Mouse (Mus musculus) heart, embryonic 13.5 days (tissue): Measurements from ENCODE around the gene March6. TPM values are rescaled to one million over a fixed set of nuclear protein-coding genes. Genes with fewer than 3 reads are reported as not detected.

ENCODE experiments used
- ATAC-seq: fragments of 200-750 bp; cut with Nextera tagmentation; 2 replicates; pipeline ENCODE4 v1.8.0; 2017; ENCODE audit warnings: moderate TSS enrichment; ENCODE audit not compliant: insufficient number of reproducible peaks, low FRiP score, low TSS enrichment; ENCODE audit errors: extremely low read depth
- H3K27ac ChIP-seq: fragments of 300-500 bp; sonication (generic); replicated peaks from 2 replicates; pipeline ENCODE4 v1.5.1; 2015; ENCODE audit warnings: moderate library complexity, mild to moderate bottlenecking, inconsistent platforms
- H3K27me3 ChIP-seq: fragments of 300-500 bp; sonication (generic); replicated peaks from 2 replicates; pipeline ENCODE4 v1.6.1; 2015; ENCODE audit warnings: mild to moderate bottlenecking, inconsistent platforms
- H3K36me3 ChIP-seq: fragments of 300-500 bp; sonication (generic); 2 replicates; pipeline ENCODE4 v1.6.1; 2015; ENCODE audit warnings: mild to moderate bottlenecking, inconsistent platforms
- H3K4me1 ChIP-seq: fragments of 300-500 bp; sonication (generic); 2 replicates; pipeline ENCODE4 v1.6.1; 2015; ENCODE audit warnings: inconsistent platforms
- H3K4me2 ChIP-seq: fragments of 300-500 bp; sonication (generic); 2 replicates; pipeline ENCODE4 v1.6.1; 2015; ENCODE audit warnings: inconsistent platforms, mild to moderate bottlenecking, moderate library complexity
- H3K4me3 ChIP-seq: fragments of 300-500 bp; sonication (generic); 2 replicates; pipeline ENCODE4 v1.5.1; 2015; ENCODE audit warnings: moderate library complexity, mild to moderate bottlenecking, inconsistent platforms
- H3K9ac ChIP-seq: fragments of 300-500 bp; sonication (generic); 2 replicates; pipeline ENCODE4 v1.6.1; 2015; ENCODE audit warnings: inconsistent platforms, mild to moderate bottlenecking, moderate library complexity
- H3K9me3 ChIP-seq: fragments of 300-500 bp; sonication (generic); 2 replicates; pipeline ENCODE4 v1.6.1; 2016; ENCODE audit warnings: inconsistent platforms
- WGBS: fragments of 180-500 bp; shearing (Covaris S2); methylation state at CpG from one replicate; pipeline ENCODE4 v1.1.7; 2015; ENCODE audit warnings: mixed read lengths; 5-methylcytosine and 5-hydroxymethylcytosine counted together
- polyA plus RNA-seq: library from polyadenylated mRNA; unstranded; fragments of >200 nt; fragmentation: Nextera tagmentation; extraction: Ambion mirVana; gene quantifications from 2 replicates; pipeline ENCODE4 v1.2.1, GENCODE M21; 2015

March6 gene
- polyA plus RNA-seq, 1 experiment from 2014 or later: 23.9 TPM

DNA sequence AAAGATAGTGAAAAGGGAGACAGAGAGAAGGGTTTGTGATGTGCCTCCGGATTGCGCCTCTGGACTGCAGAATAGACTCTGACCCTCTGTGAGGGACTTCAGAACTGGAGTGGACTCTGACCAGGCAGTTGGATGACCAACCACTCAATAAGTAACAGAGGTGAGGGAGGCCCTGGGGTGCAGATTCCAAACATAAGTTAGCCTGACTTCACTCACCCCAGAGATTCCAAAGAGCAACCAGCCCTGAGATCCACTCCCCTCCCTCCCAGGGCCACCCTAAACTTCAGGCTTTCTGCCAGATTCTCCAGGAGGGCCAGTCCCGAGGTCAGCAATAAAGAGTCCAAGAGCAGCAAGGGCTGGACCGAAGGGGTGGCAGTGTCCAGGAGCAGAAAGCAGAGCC lies 123.4 kb downstream of the March6 start:
- Histone ChIP-seq H3K4me2 (no peak overlapping the region), H3K27me3 (no peaks in the 10 kb centered on the region), H3K9ac (no peak overlapping the region), H3K27ac (no peak overlapping the region), H3K4me1 (peaks cover 12% of the 10 kb centered on the region), H3K36me3 (no peaks in the 10 kb centered on the region), H3K4me3 (no peak overlapping the region), H3K9me3 (no peaks in the 10 kb centered on the region)
- ATAC-seq: no peak
- 65% methylated on average over 4 of the region's 4 CpGs for WGBS

DNA sequence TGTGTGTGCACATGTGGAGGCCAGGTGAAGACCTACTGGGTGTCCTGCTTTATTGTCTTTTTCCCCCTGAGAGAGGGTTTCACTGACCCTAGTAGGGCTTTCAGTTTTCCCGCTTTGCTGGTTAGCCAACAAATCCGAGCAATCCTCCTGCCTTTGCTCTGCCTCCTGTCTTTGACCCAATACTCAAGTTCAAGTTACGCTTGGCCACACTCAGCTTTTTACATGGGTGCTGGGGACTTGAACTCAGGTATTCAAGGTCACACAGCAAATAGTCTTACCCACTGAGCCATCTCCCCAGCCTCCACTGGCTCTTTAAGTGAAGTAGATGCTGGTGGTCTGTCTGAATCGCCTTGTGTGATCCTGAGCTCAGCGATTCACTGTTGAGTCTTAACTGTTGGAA lies 124.0 kb downstream of the March6 start:
- H3K4me2 ChIP-seq: no peak overlapping the region
- no peaks in the 10 kb centered on the region for H3K36me3 ChIP-seq
- H3K9ac ChIP-seq: no peak overlapping the region
- 81% methylated on average over 5 of the region's 5 CpGs for WGBS
- no peak overlapping the region for H3K27ac ChIP-seq
- ATAC-seq: no peak
- H3K27me3 ChIP-seq: no peaks in the 10 kb centered on the region
- H3K4me1 ChIP-seq: peaks cover 12% of the 10 kb centered on the region
- no peak overlapping the region for H3K4me3 ChIP-seq
- H3K9me3 ChIP-seq: no peaks in the 10 kb centered on the region

Other genes starting within 250 kb of the March6 start
- 1.8 and 2.1 TPM in 2 replicates for gene Ankrd33b, start 163.3 kb downstream of the March6 start, polyA plus RNA-seq
- gene Ropn1l, start 77.3 kb downstream of the March6 start, polyA plus RNA-seq: 1.7 and 2.0 TPM in 2 replicates
- gene Cmbl, start 34.3 kb upstream of the March6 start, polyA plus RNA-seq: 9.2 TPM in 2 replicates
- gene Cct5, start 70.8 kb upstream of the March6 start, polyA plus RNA-seq: 362 and 387 TPM in 2 replicates
- gene Fam173b, start 70.8 kb upstream of the March6 start, polyA plus RNA-seq: 12.7 and 14.3 TPM in 2 replicates